ENCODE assay signal across 9 mouse cellular contexts in the genomic region with DNA sequence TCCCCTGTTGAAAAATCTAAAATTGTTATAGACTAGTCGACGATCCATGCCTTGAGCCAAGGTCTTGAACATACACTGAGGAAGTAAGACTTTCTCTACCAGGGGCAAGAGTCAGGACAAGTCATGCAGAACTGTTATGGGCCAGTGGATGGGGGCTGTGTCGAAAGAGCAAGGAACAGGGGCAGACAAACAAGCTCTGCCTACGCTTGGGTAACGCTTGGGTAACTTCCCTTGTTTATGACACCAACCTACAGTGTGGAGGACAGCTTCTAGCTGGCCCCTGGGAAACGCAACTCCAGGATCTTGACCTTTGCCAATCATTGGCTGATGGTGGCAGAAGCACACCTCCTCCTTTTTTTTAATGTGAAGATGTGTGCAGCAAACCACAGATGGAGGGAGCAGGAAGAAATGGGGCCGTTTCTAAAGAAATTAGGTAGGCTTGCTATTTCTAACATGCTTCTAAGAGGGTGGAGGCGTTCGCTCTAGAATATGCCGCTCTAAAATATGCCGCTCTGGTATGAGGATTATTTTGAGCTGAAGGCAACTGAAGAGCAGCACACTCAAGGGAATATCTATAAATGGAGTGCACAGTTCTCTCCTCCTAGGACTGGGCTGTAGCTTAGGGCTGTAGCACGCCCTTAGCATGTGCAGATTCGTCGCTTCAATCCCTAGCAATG. TPM values are rescaled to one million over a fixed set of nuclear protein-coding genes. Genes with fewer than 3 reads are reported as not detected.
DNase-seq lines count a peak whose midpoint lies in the region; ATAC-seq lines count a peak whose summit lies in the region.
"Had no signal": no experiment of that assay in that cellular context is flagged by ENCODE, and none has a peak within 500 bp of the region (broad histone marks: within the 10 kb centered on the region; RNA-seq: fewer than 3 reads in every experiment).

No protein-coding gene starts in this region.

- H3K27me3 ChIP-seq in kidney, embryonic 14.5 days (ENCODE audit: control insufficient read depth, insufficient read depth, low read length) = no peaks in the 10 kb centered on the region
- no peaks in the 10 kb centered on the region for H3K27me3 ChIP-seq in hindbrain, embryonic 13.5 days

- H3K27ac ChIP-seq in kidney, embryonic 14.5 days (ENCODE audit: low read depth, low read length) = peak overlapping the region; percentile 37; the same call in 1 of the 2 replicates
- no peak overlapping the region for H3K27ac ChIP-seq in hindbrain, embryonic 13.5 days

- WGBS in kidney, embryonic 14.5 days = 60% methylated on average over 14 of the region's 14 CpGs
- WGBS in hindbrain, embryonic 13.5 days = 83% methylated on average over 14 of the region's 14 CpGs

- DNase-seq in adrenal gland, postnatal 14 days = peak; percentile 36
- DNase-seq in adrenal gland, adult 8-10 months = no peak
- peak; percentile 87 for DNase-seq in 416B (ENCODE audit: low read depth)
- DNase-seq in lung, postnatal 10 days = peak; percentile 55
- DNase-seq in gastrocnemius, adult 18-20 months (ENCODE audit: low spot score) = no peak
- no peak for DNase-seq in thymus, postnatal 14 days
- DNase-seq: adrenal gland, postnatal 25 days had no signal

- no peaks in the 10 kb centered on the region for H3K36me3 ChIP-seq in kidney, embryonic 14.5 days (ENCODE audit: control insufficient read depth, insufficient read depth, low read length)
- no peaks in the 10 kb centered on the region for H3K36me3 ChIP-seq in hindbrain, embryonic 13.5 days

- 0 out of 2 replicates have a peak, but pooled peaks cover 6% of the 10 kb centered on the region for H3K4me1 ChIP-seq in kidney, embryonic 14.5 days (ENCODE audit: control insufficient read depth, insufficient read depth, low read length)
- H3K4me1 ChIP-seq in hindbrain, embryonic 13.5 days (replicated peaks) = no peaks in the 10 kb centered on the region

- ATAC-seq in kidney, embryonic 14.5 days (ENCODE audit: low FRiP score, low TSS enrichment) = peak; percentile 98
- no peak for ATAC-seq in hindbrain, embryonic 13.5 days (ENCODE audit: low FRiP score)

- no peak overlapping the region for H3K4me3 ChIP-seq in kidney, embryonic 14.5 days (ENCODE audit: low read length)
- H3K4me3 ChIP-seq in hindbrain, embryonic 13.5 days = no peak overlapping the region

- no peak overlapping the region for H3K9ac ChIP-seq in kidney, embryonic 14.5 days (ENCODE audit: low read depth, low read length)
- H3K9ac ChIP-seq in hindbrain, embryonic 13.5 days = no peak overlapping the region

- H3K4me2 ChIP-seq in kidney, embryonic 14.5 days (replicated peaks; ENCODE audit: low read depth, low read length) = no peak overlapping the region
- H3K4me2 ChIP-seq in hindbrain, embryonic 13.5 days = no peak overlapping the region

- H3K9me3 ChIP-seq in kidney, embryonic 14.5 days (ENCODE audit: control insufficient read depth, low read length) = no peaks in the 10 kb centered on the region
- no peaks in the 10 kb centered on the region for H3K9me3 ChIP-seq in hindbrain, embryonic 13.5 days

RNA-seq across cellular contexts. Expression of a gene that starts 12.6 kb away (rescaled TPM):
- total RNA-seq in adrenal gland, postnatal 14 days (2021) = 40.1 and 41.1 TPM in 2 replicates
- total RNA-seq in adrenal gland, adult 8-10 months (2022) = 10 to 100 TPM; 36.3 to 54.6 (median 44.0) TPM
- polyA plus RNA-seq in kidney, embryonic 14.5 days (2014; fragmentation: Nextera tagmentation; extraction: Ambion mirVana) = 8.9 and 13.5 TPM in 2 replicates
- polyA plus RNA-seq in hindbrain, embryonic 13.5 days (2015; fragmentation: Nextera tagmentation; extraction: Ambion mirVana) = 5.2 and 5.3 TPM in 2 replicates
- total RNA-seq in gastrocnemius, adult 18-20 months (2021) = 10 to 100 TPM; 34.7 to 47.5 TPM

Comparison
In these comparisons a context has a peak if more than half of its experiments do, and no peak if none do; other contexts are left out.
1. DNase-seq: peak in adrenal gland, postnatal 14 days (single experiment), 416B (single experiment) and lung, postnatal 10 days (single experiment); none in adrenal gland, adult 8-10 months (single experiment), gastrocnemius, adult 18-20 months (single experiment) and thymus, postnatal 14 days (single experiment).